Mouse (Mus musculus): Measurements from ENCODE around the gene Slamf7. TPM values are rescaled to one million over a fixed set of nuclear protein-coding genes. Genes with fewer than 3 reads are reported as not detected.

Gene Slamf7
- total and polyA plus RNA-seq, 2 experiments from 2014 or later: 0.12 TPM; not detected in 1

GRCm38 (mm10) chr1:171637101-171637500 lies 15.7 kb downstream of the Slamf7 start:
- no peak overlapping the region for H3K4me2 ChIP-seq (ENCODE audit: low read depth, low read length)
- no peaks in the 10 kb centered on the region for H3K4me1 ChIP-seq (ENCODE audit: control insufficient read depth, insufficient read depth)
- DNase-seq (ENCODE audit: low spot score) (no peak), ATAC-seq (ENCODE audit: insufficient read depth, low read depth) (no peak)
- H3K9ac ChIP-seq (replicated peaks; ENCODE audit: low read depth, low read length): no peak overlapping the region
- H3K4me3 ChIP-seq (ENCODE audit: low read depth, low read length): no peak overlapping the region
- H3K27ac ChIP-seq (ENCODE audit: low read depth): no peak overlapping the region
- no peaks in the 10 kb centered on the region for H3K9me3 ChIP-seq (replicated peaks; ENCODE audit: control insufficient read depth, low read length)
- WGBS: 67% methylated on average over 8 of the region's 8 CpGs
- H3K36me3 ChIP-seq (replicated peaks; ENCODE audit: control insufficient read depth, insufficient read depth, low read length): no peaks in the 10 kb centered on the region
- TF ChIP-seq CTCF (IDR thresholded peaks at IDR 0.05; ENCODE audit: low read depth) (no peak), EP300 (IDR thresholded peaks at IDR 0.05; ENCODE audit: low read depth) (no peak)
- no peaks in the 10 kb centered on the region for H3K27me3 ChIP-seq (ENCODE audit: control insufficient read depth, insufficient read depth, low read length)

GRCm38 (mm10) chr1:171635696-171636095 lies 17.1 kb downstream of the Slamf7 start:
- no peak overlapping the region for H3K4me2 ChIP-seq (ENCODE audit: low read depth, low read length)

GRCm38 (mm10) chr1:171631447-171631846 lies 21.4 kb downstream of the Slamf7 start:
- no peaks in the 10 kb centered on the region for H3K4me1 ChIP-seq (ENCODE audit: control insufficient read depth, insufficient read depth)
- no peaks in the 10 kb centered on the region for H3K36me3 ChIP-seq (replicated peaks; ENCODE audit: control insufficient read depth, insufficient read depth, low read length)
- H3K9ac ChIP-seq (replicated peaks; ENCODE audit: low read depth, low read length): no peak overlapping the region
- H3K4me2 ChIP-seq (ENCODE audit: low read depth, low read length): no peak overlapping the region; the same call in 1 of the 2 replicates
- no peaks in the 10 kb centered on the region for H3K27me3 ChIP-seq (ENCODE audit: control insufficient read depth, insufficient read depth, low read length)
- no peaks in the 10 kb centered on the region for H3K9me3 ChIP-seq (replicated peaks; ENCODE audit: control insufficient read depth, low read length)
- H3K4me3 ChIP-seq (ENCODE audit: low read depth, low read length): no peak overlapping the region
- no peak overlapping the region for H3K27ac ChIP-seq (ENCODE audit: low read depth)
- peak; percentile 75 for ATAC-seq (ENCODE audit: insufficient read depth, low read depth)
- DNase-seq (ENCODE audit: low spot score): peak; percentile 18
- WGBS: 41% methylated on average over 2 of the region's 2 CpGs
- TF ChIP-seq CTCF (IDR thresholded peaks at IDR 0.05; ENCODE audit: low read depth) (no peak), EP300 (IDR thresholded peaks at IDR 0.05; ENCODE audit: low read depth) (no peak)

More at GRCm38 (mm10) chr1:171635696-171636095, 17.1 kb downstream of the Slamf7 start:
- no peaks in the 10 kb centered on the region for H3K4me1 ChIP-seq (ENCODE audit: control insufficient read depth, insufficient read depth)
- no peak overlapping the region for H3K9ac ChIP-seq (replicated peaks; ENCODE audit: low read depth, low read length)
- no peaks in the 10 kb centered on the region for H3K9me3 ChIP-seq (replicated peaks; ENCODE audit: control insufficient read depth, low read length)
- ATAC-seq (ENCODE audit: insufficient read depth, low read depth): no peak
- H3K36me3 ChIP-seq (replicated peaks; ENCODE audit: control insufficient read depth, insufficient read depth, low read length): no peaks in the 10 kb centered on the region
- no peak overlapping the region for H3K4me3 ChIP-seq (ENCODE audit: low read depth, low read length)
- no peaks in the 10 kb centered on the region for H3K27me3 ChIP-seq (ENCODE audit: control insufficient read depth, insufficient read depth, low read length)
- TF ChIP-seq CTCF (IDR thresholded peaks at IDR 0.05; ENCODE audit: low read depth) (no peak), EP300 (IDR thresholded peaks at IDR 0.05; ENCODE audit: low read depth) (no peak)
- WGBS: 38% methylated on average over 6 of the region's 6 CpGs
- DNase-seq (ENCODE audit: low spot score): no peak
- H3K27ac ChIP-seq (ENCODE audit: low read depth): no peak overlapping the region

- 39% methylated on average over 4 of the region's 4 CpGs for WGBS
- DNase-seq (ENCODE audit: low spot score) (peak; percentile 14), ATAC-seq (ENCODE audit: insufficient read depth, low read depth) (no peak)
- no peak overlapping the region; the same call in 1 of the 2 replicates for H3K4me2 ChIP-seq (ENCODE audit: low read depth, low read length)
- TF ChIP-seq CTCF (IDR thresholded peaks at IDR 0.05; ENCODE audit: low read depth) (no peak), EP300 (IDR thresholded peaks at IDR 0.05; ENCODE audit: low read depth) (no peak)
- no peak overlapping the region for H3K9ac ChIP-seq (replicated peaks; ENCODE audit: low read depth, low read length)
- no peaks in the 10 kb centered on the region for H3K9me3 ChIP-seq (replicated peaks; ENCODE audit: control insufficient read depth, low read length)
- H3K27ac ChIP-seq (ENCODE audit: low read depth): no peak overlapping the region
- no peaks in the 10 kb centered on the region for H3K36me3 ChIP-seq (replicated peaks; ENCODE audit: control insufficient read depth, insufficient read depth, low read length)
- H3K4me3 ChIP-seq (ENCODE audit: low read depth, low read length): no peak overlapping the region
- H3K27me3 ChIP-seq (ENCODE audit: control insufficient read depth, insufficient read depth, low read length): no peaks in the 10 kb centered on the region
- no peaks in the 10 kb centered on the region for H3K4me1 ChIP-seq (ENCODE audit: control insufficient read depth, insufficient read depth)
Observed at GRCm38 (mm10) chr1:171630912-171631311, 21.9 kb downstream of the Slamf7 start.

- no peak overlapping the region for H3K4me2 ChIP-seq (ENCODE audit: low read depth, low read length)
- ATAC-seq (ENCODE audit: insufficient read depth, low read depth) (no peak), DNase-seq (ENCODE audit: low spot score) (no peak)
- H3K4me3 ChIP-seq (ENCODE audit: low read depth, low read length): no peak overlapping the region
- WGBS: 80% methylated on average over 7 of the region's 7 CpGs
- no peaks in the 10 kb centered on the region for H3K4me1 ChIP-seq (ENCODE audit: control insufficient read depth, insufficient read depth)
- no peak overlapping the region for H3K9ac ChIP-seq (replicated peaks; ENCODE audit: low read depth, low read length)
- H3K36me3 ChIP-seq (replicated peaks; ENCODE audit: control insufficient read depth, insufficient read depth, low read length): no peaks in the 10 kb centered on the region
- H3K9me3 ChIP-seq (replicated peaks; ENCODE audit: control insufficient read depth, low read length): no peaks in the 10 kb centered on the region
- H3K27me3 ChIP-seq (ENCODE audit: control insufficient read depth, insufficient read depth, low read length): no peaks in the 10 kb centered on the region
- TF ChIP-seq EP300 (IDR thresholded peaks at IDR 0.05; ENCODE audit: low read depth) (no peak), CTCF (IDR thresholded peaks at IDR 0.05; ENCODE audit: low read depth) (no peak)
- no peak overlapping the region for H3K27ac ChIP-seq (ENCODE audit: low read depth)
Observed at GRCm38 (mm10) chr1:171630041-171630440, 22.8 kb downstream of the Slamf7 start.

- no peaks in the 10 kb centered on the region for H3K4me1 ChIP-seq (ENCODE audit: control insufficient read depth, insufficient read depth)
- no peaks in the 10 kb centered on the region for H3K36me3 ChIP-seq (replicated peaks; ENCODE audit: control insufficient read depth, insufficient read depth, low read length)
- DNase-seq (ENCODE audit: low spot score) (no peak), ATAC-seq (ENCODE audit: insufficient read depth, low read depth) (no peak)
- H3K4me2 ChIP-seq (ENCODE audit: low read depth, low read length): no peak overlapping the region
- no peaks in the 10 kb centered on the region for H3K27me3 ChIP-seq (ENCODE audit: control insufficient read depth, insufficient read depth, low read length)
- no peak overlapping the region for H3K9ac ChIP-seq (replicated peaks; ENCODE audit: low read depth, low read length)
- no peak overlapping the region for H3K4me3 ChIP-seq (ENCODE audit: low read depth, low read length)
- no peak overlapping the region for H3K27ac ChIP-seq (ENCODE audit: low read depth)
- H3K9me3 ChIP-seq (replicated peaks; ENCODE audit: control insufficient read depth, low read length): no peaks in the 10 kb centered on the region
- TF ChIP-seq EP300 (IDR thresholded peaks at IDR 0.05; ENCODE audit: low read depth) (no peak), CTCF (IDR thresholded peaks at IDR 0.05; ENCODE audit: low read depth) (no peak)
- 69% methylated on average over 6 of the region's 6 CpGs for WGBS
Observed at GRCm38 (mm10) chr1:171629168-171629567, 23.7 kb downstream of the Slamf7 start.
